Mouse (Mus musculus) adrenal gland, adult 18-20 months (tissue): ENCODE measurements around the gene Acap3. TPM values are rescaled to one million over a fixed set of nuclear protein-coding genes. Genes with fewer than 3 reads are reported as not detected.

ENCODE experiments used
- DNase-seq, 2 experiments: peaks; one replicate each; pipeline ENCODE4 v3.0.0; 2021 to 2022; ENCODE audit warnings: low spot score in 2 of 2
- total RNA-seq, 2 experiments: library from RNA; stranded (reverse); gene quantifications; 1 replicate in 1 of 2; 2 replicates in 1 of 2; pipeline ENCODE4 v1.2.3; 2021

Acap3 gene
- total RNA-seq, 2 experiments from 2014 or later = 17.2 to 19.3 TPM

DNA sequence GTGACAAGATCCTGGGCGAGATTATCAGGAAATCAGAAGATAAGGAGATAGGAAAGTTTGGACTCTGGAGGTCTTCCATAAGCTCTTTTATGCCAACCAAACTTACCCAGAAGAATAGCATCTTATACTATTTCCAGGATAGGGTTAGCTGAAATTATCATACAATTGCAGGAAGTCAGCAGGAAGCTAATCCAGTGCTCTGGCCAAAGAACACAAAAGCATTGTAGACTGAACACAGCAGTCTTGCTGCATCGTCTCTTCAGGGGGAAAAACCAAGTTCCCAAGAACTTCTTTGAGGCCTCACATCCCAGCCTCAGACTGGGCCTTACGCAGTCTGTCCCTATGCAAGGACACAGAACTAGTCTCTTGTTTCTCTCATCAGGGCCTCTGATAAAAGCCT lies 8.0 kb upstream of the Acap3 start:
- no peak for DNase-seq

DNA sequence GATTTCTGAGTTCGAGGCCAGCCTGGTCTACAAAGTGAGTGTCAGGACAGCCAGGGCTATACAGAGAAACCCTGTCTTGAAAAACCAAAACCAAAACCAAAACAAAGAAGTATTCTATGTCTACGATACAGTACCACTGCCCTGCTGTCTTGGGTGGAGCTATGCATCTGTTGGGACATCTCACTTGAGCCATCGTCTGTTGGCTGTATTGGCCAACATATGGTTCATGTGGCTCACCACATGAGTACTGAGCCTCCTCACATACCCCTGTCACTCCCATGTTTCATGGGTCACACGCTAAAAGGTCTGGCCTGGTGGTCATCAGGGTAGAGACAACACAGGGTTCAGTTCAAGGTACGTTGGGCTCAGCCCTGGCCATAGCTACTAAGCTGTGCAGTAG lies 5.3 kb upstream of the Acap3 start:
- no peak for DNase-seq

DNA sequence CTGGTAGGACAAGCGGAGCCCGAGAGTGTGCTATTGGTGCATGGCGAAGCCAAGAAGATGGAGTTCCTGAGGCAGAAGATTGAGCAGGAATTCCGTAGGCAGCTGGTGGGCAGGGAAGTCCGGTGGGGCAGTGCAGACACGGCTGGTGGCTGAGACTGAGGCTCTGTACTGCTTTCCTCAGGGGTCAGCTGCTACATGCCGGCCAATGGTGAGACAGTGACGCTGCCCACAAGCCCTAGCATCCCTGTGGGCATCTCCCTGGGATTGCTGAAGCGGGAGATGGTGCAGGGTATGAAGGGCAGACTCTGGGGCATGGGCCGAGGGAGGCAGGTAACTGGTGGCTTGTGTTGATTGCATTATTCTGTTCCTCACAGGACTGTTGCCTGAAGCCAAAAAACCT lies 3.9 kb upstream of the Acap3 start:
- no peak for DNase-seq

DNA sequence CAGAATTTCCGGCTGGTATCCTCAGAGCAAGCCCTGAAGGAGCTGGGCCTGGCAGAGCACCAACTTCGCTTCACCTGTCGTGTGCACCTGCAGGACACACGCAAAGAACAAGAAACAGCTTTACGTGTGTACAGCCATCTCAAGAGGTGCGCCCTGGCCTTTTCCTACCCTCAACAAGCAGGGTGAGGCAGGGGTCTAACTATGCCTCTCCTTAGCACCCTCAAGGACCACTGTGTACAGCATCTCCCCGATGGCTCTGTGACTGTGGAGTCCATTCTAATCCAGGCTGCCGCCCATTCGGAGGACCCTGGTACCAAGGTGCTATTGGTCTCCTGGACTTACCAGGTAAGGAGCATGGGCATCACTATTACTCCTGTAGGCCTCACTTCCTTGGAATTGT lies 3.4 kb upstream of the Acap3 start:
- peak in 1 of 2 experiments; percentile 16 for DNase-seq

DNA sequence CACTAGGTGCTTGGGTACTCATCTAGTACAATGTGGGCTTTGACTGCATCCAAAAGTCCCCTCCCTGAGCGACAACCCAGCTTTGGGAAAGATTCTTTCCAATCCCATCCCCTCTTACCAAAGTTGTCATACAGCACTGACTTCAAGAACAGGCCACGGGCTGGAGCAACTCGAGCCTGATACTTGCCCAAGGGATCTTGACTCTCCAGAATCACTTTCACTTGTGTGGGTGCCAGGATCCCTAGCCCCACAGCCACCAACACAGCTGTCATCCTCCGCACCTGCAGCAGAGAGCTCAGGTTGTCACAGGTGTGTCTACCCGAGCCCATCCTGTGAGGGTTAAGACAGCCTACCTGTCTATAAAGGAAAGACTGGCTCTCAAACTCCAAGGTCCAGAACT lies 2.3 kb upstream of the Acap3 start:
- peak in 1 of 2 experiments; percentile 11 for DNase-seq

DNA sequence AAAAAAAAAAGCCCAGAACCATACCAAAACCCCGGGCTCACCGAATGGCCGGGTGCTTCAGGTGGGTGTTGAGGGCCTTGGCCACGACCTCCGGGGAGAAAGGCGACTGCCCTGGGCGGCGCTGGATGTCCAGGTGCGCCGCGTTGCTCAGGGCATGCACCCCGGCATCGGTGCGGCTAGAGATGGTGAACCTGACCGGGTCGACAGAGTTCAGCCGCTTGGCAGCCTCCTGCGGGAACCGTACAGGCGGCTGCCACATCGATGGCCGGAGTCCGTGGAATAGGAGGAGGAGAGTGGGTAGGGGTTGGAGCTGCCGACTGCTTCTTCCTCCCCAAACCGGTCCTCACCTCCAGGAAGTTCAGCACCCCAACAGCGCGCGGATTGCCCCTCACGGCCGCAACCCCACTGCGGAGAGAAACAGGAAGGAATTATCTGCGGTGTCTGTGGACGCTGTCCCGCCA lies 581 bp upstream of the Acap3 start:
- DNase-seq = no peak

DNA sequence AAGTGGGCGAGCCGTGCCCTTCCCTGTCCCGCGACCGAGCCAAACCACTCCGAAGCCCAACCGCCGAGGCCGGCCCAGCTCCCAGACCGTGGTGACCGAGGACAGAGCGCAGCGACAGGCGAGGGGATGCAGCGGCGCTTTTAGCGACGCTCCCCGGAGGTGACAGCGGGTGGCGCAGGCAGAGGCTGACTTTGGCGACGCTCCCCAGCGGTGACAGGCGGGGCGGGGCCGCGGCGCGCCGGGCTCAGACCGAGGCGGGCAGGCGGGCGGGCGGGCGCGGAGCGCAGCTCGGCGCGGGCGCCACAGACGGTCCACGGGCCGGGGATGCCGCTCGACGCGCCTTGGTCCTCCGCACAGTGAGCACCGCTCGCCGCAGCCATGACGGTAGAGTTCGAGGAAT lies 395 bp downstream of the Acap3 start:
- DNase-seq = peak; percentile 80 to 85

DNA sequence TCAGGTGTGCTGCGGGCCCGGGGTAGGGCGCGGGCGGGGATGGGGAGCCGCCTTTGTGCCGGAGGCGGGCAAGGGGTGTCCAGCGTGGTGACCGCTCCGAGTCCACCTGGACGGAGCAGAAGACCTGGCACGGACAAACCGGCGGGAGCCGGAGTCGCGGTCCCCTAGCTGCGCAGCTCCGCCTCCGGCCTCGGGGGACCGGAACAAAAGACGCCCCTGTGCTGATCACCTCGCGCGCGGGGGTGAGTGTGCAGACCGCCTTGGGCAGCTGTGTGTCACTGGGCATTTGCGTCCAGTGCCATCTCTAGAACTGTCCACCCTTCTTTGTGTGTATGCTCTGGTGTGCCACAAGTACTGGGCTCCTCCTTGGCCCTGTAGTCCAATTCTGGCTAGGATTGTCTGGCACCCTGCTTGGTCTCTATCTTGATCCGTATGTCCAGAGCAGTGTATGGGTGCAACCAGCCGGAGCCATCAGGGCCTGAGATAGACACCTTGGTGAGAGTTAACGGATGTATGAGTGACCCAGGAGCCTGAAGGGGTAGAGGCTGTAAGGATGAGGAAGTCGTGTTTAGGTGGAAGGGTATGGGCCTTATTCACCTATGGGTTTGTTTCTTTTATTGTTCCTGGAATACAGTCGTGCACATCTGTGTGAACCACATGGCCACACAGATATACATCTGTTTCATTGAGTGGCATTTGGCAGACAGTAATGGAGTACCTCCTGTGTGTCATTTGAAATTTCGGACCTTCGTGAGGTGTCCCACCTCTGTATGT lies 1.0 kb downstream of the Acap3 start:
- no peak for DNase-seq

DNA sequence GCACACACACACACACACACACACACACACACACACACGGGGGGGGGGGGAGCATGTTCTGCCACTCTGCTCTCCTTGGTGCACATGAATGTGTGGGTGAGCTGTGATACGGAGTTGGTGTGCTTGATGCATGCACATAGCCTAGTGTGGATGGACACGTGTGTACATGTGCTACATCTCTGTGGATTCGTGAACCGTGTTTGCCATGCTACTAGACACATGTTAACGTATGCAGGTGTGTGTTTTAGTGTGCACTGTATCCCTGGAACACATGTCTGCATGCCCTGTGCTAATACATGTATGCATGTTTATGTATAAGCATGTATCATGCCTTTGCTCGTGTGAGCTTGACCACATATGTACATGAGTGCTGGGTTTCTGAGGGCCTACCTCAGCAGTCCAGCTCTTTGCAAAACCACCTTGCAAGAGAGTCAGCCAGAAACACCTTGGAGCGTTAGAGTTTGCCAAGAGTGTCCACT lies 1.6 kb downstream of the Acap3 start:
- peak in 1 of 2 experiments; percentile 13 for DNase-seq

DNA sequence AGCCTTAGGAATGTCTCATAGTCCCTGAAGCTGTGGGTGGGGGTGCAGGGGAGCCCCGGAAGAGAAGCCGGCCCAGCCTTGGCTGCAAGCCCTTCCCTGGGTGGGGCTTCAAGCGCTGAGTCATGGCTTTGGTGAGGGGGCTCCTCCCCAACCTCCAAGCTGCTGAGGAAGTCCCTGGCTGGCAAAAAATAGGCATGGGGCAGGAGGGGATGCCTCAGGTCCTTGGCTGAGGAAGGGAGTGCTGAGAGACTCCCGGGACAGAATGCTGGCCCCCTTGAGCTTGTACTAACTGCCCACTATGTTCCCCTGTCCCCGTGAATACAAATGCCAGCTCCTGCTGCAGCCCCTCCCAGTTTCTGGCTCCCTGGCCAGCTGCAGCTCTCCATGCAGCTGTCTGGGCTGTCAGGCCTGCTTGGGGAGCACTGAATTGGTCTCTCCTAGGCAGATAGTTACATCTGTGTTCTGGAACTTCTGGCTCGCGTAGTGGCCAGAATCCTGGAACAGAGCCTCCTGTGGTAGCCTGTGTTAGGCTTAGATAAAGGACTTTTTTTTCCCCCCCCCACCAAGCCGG lies 2.8 kb downstream of the Acap3 start:
- peak; percentile 49 to 65 for DNase-seq

DNA sequence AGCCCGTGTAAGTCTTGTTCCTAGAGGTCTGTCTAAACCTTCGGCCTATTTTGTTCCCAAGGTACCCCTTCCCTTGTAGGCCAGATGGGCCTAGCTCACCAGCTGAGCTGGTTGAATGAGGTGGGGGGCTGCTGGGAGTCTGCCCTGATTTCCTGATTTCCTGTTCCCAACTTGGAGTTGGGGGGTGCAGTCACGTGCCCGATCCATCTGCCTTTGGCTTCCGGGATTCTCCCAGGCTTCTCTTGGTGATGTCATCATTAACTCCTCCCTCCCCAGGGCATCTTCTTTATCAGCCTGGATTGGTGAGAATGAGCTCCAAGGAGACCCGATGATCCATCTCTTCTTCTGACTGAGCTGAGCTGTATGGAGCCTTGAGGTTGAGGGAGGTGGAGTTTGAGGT lies 3.6 kb downstream of the Acap3 start:
- peak; percentile 29 to 44 for DNase-seq

DNA sequence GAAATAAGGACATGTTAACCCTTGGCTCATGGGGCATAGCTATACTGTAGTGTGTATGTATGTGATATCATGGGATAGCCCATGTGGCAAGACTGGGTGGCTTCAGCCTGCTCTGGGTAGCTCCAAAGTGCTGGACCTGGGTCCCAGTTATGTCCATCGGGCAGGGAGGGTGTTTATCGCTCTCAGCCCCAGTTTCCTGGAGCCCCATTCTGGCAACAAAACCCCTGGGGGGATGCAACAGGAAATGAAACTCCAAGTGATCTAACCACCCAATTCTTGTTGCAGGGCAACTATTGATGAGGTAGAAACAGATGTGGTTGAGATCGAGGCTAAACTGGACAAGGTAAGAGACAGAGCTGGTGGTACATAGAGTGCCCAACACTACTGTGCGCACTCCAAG lies 4.2 kb downstream of the Acap3 start:
- peak; percentile 2 to 20 for DNase-seq

DNA sequence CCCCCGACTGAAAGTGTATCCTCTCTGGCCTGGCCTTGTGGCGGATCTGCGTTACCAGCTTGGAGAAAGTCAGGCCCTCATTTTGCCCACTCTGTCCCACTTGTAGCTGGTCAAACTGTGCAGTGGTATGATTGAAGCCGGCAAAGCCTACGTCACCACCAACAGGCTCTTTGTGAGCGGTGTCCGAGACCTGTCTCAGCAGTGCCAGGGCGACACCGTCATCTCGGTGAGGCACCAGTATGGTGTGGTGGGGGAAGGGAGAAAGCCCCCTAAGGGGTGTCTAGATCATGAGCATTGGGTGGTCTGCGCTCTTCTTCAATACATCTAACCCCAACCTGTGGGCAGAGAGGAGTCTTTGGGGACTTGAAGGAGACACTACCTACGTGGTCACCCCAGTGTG lies 4.8 kb downstream of the Acap3 start:
- DNase-seq = peak in 1 of 2 experiments; percentile 20

DNA sequence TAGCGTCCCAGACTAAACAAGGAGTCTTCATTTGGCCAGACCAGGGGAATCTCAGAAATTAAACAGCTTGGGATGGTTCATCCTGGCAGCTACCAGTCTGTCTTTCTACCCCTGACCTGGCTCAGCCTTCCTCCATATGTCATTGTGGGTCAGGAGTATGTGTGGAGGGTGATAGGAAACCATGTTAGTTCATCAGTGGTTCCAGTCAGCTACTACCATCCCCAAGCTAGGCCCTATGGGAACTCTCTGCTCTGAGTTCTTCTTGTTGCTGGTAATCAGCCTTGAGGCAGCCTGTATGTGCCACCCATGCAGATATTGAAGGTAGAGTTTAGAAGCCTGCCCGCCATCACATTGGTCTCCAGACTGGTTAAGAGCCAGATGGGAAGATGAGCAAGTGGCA lies 6.7 kb downstream of the Acap3 start:
- DNase-seq = no peak

DNA sequence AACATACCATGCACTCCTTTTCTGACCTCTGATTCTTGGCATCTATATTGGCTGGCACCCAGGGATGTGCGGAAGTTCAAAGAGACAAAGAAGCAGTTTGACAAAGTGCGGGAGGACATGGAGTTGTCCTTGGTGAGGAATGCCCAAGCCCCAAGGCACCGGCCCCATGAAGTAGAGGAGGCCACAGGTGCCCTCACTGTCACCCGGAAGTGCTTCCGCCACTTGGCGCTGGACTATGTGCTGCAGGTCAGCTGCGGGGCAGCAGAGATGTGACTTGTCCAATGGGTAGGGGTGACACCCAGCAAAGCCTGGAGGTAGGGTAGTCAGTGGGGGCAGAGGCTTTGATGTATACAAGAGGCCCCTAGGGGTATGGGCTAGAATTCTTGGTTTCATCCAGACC lies 7.7 kb downstream of the Acap3 start:
- peak in 1 of 2 experiments; percentile 18 for DNase-seq

DNA sequence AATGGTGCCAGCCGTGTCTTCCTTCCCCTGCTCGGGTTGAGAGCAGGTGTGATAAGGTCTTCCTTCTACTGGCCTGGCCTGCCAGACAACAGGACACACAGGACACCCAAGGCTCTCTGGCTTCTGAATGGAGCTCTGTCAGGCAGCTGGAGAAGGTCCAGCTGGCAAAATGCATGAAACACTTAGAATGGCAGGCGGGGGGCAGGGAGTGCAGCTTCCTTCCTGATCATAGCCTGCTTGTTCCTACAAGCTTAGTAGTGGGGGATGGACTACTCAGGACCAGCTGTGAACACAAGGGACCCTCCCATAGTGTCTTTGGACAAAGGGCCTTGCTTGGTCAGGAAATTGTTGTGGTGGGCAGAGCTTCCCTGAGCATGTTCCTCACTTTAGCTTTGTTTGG lies 9.6 kb downstream of the Acap3 start:
- DNase-seq = peak; percentile 1 to 23

DNA sequence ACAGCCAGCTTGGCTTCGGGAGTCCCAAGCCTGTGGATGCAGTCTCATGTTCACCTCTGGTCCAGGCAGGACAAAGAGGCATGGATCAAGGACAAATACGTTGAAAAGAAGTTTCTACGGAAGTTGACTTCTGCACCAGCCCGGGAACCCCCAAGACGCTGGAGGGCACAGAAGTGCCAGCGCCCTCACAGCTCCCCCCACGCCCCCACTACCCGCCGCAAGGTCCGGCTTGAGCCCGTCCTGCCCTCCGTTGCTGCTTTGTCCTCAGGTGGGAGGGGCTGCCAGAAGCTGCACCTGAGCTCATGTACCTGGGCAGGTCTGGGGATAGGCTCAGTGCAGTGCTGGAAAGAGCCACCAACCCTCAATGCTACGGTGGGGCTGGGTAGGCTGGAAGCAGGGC lies 11.6 kb downstream of the Acap3 start:
- peak in 1 of 2 experiments; percentile 17 for DNase-seq

DNA sequence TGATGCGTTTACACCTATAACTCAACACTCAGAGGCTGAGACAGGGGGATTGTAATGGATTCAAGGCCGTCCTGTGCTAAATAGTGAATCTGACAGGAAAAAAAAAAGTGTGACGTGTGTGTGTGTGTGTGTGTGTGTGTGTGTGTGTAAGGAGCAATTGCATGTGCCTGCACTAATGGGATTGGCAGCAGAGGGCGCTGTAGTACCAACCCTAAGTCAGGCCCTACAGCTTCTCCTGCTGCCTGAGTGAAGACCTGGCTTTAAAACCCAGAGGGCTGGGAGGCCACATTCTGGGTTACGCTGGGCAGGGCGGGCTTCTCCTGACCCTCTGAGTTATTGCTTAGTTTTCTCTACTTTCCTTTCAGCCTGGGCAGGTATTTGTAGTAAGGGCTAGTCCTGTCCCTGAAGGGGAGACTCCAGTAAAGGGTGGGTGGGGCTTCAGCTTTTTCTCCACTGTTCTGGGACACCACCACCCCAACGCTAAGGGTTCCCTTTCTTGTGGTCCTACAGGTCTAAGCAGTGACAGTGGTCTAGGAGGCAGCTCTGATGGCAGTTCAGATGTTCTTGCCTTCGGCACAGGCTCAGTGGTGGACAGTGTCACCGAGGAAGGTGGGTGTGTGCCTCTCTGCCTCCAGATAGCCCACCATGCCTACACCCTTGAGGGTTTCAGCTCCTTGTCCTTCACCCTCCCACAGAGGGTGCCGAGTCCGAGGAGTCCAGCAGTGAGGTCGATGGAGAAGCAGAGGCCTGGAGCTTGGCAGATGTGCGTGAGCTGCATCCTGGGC lies 12.9 kb downstream of the Acap3 start:
- peak in 1 of 2 experiments; percentile 18 for DNase-seq

DNA sequence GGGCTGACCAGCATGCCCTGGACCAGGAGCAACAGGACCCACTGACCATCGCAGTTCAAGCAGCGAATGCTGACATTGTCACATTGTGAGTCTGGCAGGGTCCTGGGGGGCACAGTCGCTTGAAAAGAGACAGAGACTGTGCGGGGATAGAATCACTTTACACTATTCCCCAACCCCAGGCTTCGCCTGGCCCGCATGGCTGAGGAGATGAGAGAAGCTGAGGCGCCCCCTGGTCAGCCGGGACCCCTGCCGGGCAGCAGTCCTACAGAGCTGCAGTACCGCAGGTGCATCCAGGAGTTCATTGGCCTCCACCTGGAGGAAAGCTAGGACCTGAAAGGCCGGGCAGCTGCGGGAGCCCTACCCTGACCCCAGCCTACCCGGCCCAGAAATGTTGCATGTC lies 14.0 kb downstream of the Acap3 start:
- DNase-seq = peak in 1 of 2 experiments; percentile 17

DNA sequence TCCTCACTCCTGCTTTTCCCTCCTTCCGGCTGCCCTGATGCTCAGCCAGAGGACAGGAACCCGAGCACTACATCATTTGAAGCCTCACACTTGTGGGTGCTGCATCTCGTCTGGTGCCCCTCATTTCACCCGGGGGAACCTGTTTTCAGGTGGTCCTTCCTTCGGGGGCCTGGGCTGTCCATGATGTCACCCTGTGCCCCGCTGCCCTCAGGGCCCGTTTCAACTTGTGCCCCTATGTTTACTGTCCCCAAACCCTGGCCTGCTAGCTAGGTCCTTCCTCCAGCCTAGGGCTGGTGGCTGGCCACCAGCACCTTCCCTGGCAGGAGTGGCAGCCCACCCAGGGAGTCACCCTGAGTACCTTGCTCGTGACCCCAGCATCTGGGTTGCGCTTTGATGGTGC lies 14.5 kb downstream of the Acap3 start:
- DNase-seq = peak in 1 of 2 experiments; percentile 16

DNA sequence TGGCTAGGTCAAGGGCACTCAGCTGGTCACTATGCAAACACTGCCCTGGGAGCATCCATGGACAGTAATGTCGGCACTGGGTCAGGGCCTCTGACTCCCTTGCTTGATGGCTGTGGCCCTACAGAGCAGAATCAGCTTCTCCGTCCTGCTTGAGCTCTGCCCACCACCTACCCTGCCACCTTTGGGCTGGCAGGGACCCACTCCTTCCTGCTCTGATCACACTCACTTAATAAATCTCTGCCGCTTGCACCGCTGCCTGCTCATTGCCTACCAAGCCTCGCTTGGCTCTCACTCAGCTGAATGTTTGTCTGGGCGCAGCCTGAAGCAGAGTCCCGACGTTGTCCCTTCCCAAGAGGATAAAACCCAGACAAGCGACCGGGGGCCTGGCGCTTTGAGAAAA lies 15.4 kb downstream of the Acap3 start:
- peak; percentile 1 to 15 for DNase-seq

DNA sequence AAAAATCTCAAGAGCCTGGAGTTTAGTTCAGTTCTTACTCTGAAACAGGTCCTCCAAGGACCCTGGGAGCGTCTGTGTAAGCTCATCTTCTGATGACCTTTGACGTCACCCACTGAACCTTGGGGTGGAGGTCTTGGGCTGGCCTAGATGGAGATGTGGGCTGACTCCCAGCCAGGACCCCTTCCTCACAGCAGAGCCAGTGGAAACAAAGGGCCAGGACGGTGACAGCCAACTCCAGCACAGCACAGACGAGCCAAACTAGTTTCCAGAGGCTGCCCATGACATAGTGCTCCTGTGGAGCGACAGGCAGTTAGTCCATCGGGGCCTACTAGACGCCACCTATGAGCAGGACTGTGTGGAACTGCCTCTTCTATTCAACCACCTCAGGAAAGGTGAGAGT lies 16.7 kb downstream of the Acap3 start:
- DNase-seq = peak; percentile 1 to 13
